Mouse (Mus musculus): ENCODE measurements around the gene Syt1. TPM values are rescaled to one million over a fixed set of nuclear protein-coding genes. Genes with fewer than 3 reads are reported as not detected.

The Syt1 gene
- polyA plus RNA-seq, 2 experiments, result 0.84 to 1.1 TPM

- Histone ChIP-seq H3K9me3 (ENCODE audit: control insufficient read depth, low read length) (no peaks in the 10 kb centered on the region), H3K4me3 (replicated peaks; ENCODE audit: low read length) (no peak overlapping the region), H3K36me3 (ENCODE audit: control insufficient read depth, insufficient read depth, low read length) (no peaks in the 10 kb centered on the region), H3K9ac (ENCODE audit: low read depth, low read length, severe bottlenecking) (no peak overlapping the region), H3K27me3 (ENCODE audit: control insufficient read depth, insufficient read depth, low read length) (no peaks in the 10 kb centered on the region; the same call in 1 of the 2 replicates), H3K27ac (replicated peaks; ENCODE audit: low read depth, low read length) (no peak overlapping the region), H3K4me1 (ENCODE audit: control insufficient read depth, insufficient read depth, low read length) (peaks cover 10% of the 10 kb centered on the region), H3K4me2 (replicated peaks; ENCODE audit: low read depth, low read length, severe bottlenecking) (peak overlapping the region; percentile 18)
- no peak for TF ChIP-seq POLR2A (IDR thresholded peaks at IDR 0.05; ENCODE audit: borderline replicate concordance, extremely low read depth, insufficient read depth, insufficient read length)
- ATAC-seq (ENCODE audit: low FRiP score, low read depth) (peak; percentile 10; the same call in 1 of the 2 replicates), DNase-seq (ENCODE audit: low spot score) (no peak)
- 60% methylated on average over 21 of the region's 21 CpGs for WGBS
Observed at GRCm38 (mm10) chr10:108504128-108504870, 506.5 kb downstream of the Syt1 start.

GRCm38 (mm10) chr10:108490231-108490630, 520.6 kb downstream of the Syt1 start:
- 46% methylated on average over 7 of the region's 7 CpGs for WGBS
- H3K36me3 ChIP-seq (ENCODE audit: control insufficient read depth, insufficient read depth, low read length), result no peaks in the 10 kb centered on the region
- no peak overlapping the region for H3K4me2 ChIP-seq (replicated peaks; ENCODE audit: low read depth, low read length, severe bottlenecking)
- no peak for TF ChIP-seq POLR2A (IDR thresholded peaks at IDR 0.05; ENCODE audit: borderline replicate concordance, extremely low read depth, insufficient read depth, insufficient read length)
- H3K27me3 ChIP-seq (ENCODE audit: control insufficient read depth, insufficient read depth, low read length), result no peaks in the 10 kb centered on the region
- H3K4me3 ChIP-seq (replicated peaks; ENCODE audit: low read length), result no peak overlapping the region
- H3K27ac ChIP-seq (replicated peaks; ENCODE audit: low read depth, low read length), result no peak overlapping the region
- ATAC-seq (ENCODE audit: low FRiP score, low read depth) (no peak), DNase-seq (ENCODE audit: low spot score) (no peak)
- H3K9ac ChIP-seq (ENCODE audit: low read depth, low read length, severe bottlenecking), result no peak overlapping the region
- H3K4me1 ChIP-seq (ENCODE audit: control insufficient read depth, insufficient read depth, low read length), result no peaks in the 10 kb centered on the region
- H3K9me3 ChIP-seq (ENCODE audit: control insufficient read depth, low read length), result no peaks in the 10 kb centered on the region

GRCm38 (mm10) chr10:108483991-108484390, 526.8 kb downstream of the Syt1 start:
- Histone ChIP-seq H3K9me3 (ENCODE audit: control insufficient read depth, low read length) (no peaks in the 10 kb centered on the region), H3K27me3 (ENCODE audit: control insufficient read depth, insufficient read depth, low read length) (no peaks in the 10 kb centered on the region), H3K4me3 (replicated peaks; ENCODE audit: low read length) (no peak overlapping the region), H3K4me1 (ENCODE audit: control insufficient read depth, insufficient read depth, low read length) (no peaks in the 10 kb centered on the region), H3K4me2 (replicated peaks; ENCODE audit: low read depth, low read length, severe bottlenecking) (no peak overlapping the region), H3K36me3 (ENCODE audit: control insufficient read depth, insufficient read depth, low read length) (no peaks in the 10 kb centered on the region), H3K9ac (ENCODE audit: low read depth, low read length, severe bottlenecking) (no peak overlapping the region), H3K27ac (replicated peaks; ENCODE audit: low read depth, low read length) (no peak overlapping the region)
- 57% methylated on average over 10 of the region's 10 CpGs for WGBS
- no peak for DNase-seq (ENCODE audit: low spot score)
- no peak for TF ChIP-seq POLR2A (IDR thresholded peaks at IDR 0.05; ENCODE audit: borderline replicate concordance, extremely low read depth, insufficient read depth, insufficient read length)
- ATAC-seq (ENCODE audit: low FRiP score, low read depth), result no peak

GRCm38 (mm10) chr10:108480146-108480850, 530.5 kb downstream of the Syt1 start:
- DNase-seq (ENCODE audit: low spot score), result no peak
- no peaks in the 10 kb centered on the region for H3K36me3 ChIP-seq (ENCODE audit: control insufficient read depth, insufficient read depth, low read length)
- no peaks in the 10 kb centered on the region for H3K4me1 ChIP-seq (ENCODE audit: control insufficient read depth, insufficient read depth, low read length)
- no peak overlapping the region for H3K4me2 ChIP-seq (replicated peaks; ENCODE audit: low read depth, low read length, severe bottlenecking)
- no peak overlapping the region for H3K27ac ChIP-seq (replicated peaks; ENCODE audit: low read depth, low read length)
- no peak for ATAC-seq (ENCODE audit: low FRiP score, low read depth)
- 82% methylated on average over 11 of the region's 11 CpGs for WGBS
- no peaks in the 10 kb centered on the region for H3K27me3 ChIP-seq (ENCODE audit: control insufficient read depth, insufficient read depth, low read length)
- no peak overlapping the region for H3K9ac ChIP-seq (ENCODE audit: low read depth, low read length, severe bottlenecking)
- no peak for TF ChIP-seq POLR2A (IDR thresholded peaks at IDR 0.05; ENCODE audit: borderline replicate concordance, extremely low read depth, insufficient read depth, insufficient read length)
- H3K4me3 ChIP-seq (replicated peaks; ENCODE audit: low read length), result no peak overlapping the region
- no peaks in the 10 kb centered on the region for H3K9me3 ChIP-seq (ENCODE audit: control insufficient read depth, low read length)

- ATAC-seq (ENCODE audit: low FRiP score, low read depth) (no peak), DNase-seq (ENCODE audit: low spot score) (no peak)
- no peaks in the 10 kb centered on the region for H3K9me3 ChIP-seq (ENCODE audit: control insufficient read depth, low read length)
Observed at GRCm38 (mm10) chr10:108470319-108470955, 540.3 kb downstream of the Syt1 start.

More at GRCm38 (mm10) chr10:108470319-108470955, 540.3 kb downstream of the Syt1 start:
- H3K9ac ChIP-seq (ENCODE audit: low read depth, low read length, severe bottlenecking), result no peak overlapping the region
- no peak overlapping the region for H3K27ac ChIP-seq (replicated peaks; ENCODE audit: low read depth, low read length)
- no peaks in the 10 kb centered on the region for H3K36me3 ChIP-seq (ENCODE audit: control insufficient read depth, insufficient read depth, low read length)
- TF ChIP-seq POLR2A (IDR thresholded peaks at IDR 0.05; ENCODE audit: borderline replicate concordance, extremely low read depth, insufficient read depth, insufficient read length), result no peak
- no peak overlapping the region for H3K4me2 ChIP-seq (replicated peaks; ENCODE audit: low read depth, low read length, severe bottlenecking)
- WGBS, result 38% methylated on average over 6 of the region's 6 CpGs
- no peak overlapping the region for H3K4me3 ChIP-seq (replicated peaks; ENCODE audit: low read length)
- H3K27me3 ChIP-seq (ENCODE audit: control insufficient read depth, insufficient read depth, low read length), result no peaks in the 10 kb centered on the region
- H3K4me1 ChIP-seq (ENCODE audit: control insufficient read depth, insufficient read depth, low read length), result no peaks in the 10 kb centered on the region
